Mouse (Mus musculus): ENCODE measurements at regions not wholly inside any gene's neighbourhood (a gene's known extent, or its start where the extent isn't known, plus 50 kb on each side); places are given as distances from the start of the nearest gene placed in this dataset.
A peak's percentile ranks its signal among the peaks of the same experiment; 100 is the strongest.

DNA sequence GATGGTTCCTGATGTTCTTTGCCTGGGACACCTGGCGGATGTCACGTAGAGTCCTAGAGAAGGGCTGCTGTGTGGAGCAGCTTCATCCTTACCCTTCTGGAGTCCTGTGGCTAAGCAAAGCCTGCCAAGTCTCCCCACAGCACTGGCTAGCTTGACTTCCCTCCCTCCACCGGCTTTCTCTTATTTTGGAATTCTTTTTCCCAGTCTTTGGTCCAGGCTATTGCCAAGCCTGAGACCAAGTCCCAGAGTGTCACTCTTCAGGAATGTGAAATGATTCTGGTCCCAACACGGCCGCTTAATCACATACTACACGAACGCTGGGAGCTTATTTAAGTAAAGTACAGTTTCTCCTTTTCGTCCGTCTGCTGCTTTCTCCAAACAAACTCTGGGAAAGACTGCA is 146.4 kb downstream of the Fndc1 start:
- H3K4me3 ChIP-seq, result no peak overlapping the region
- no peak overlapping the region for H3K9ac ChIP-seq
- no peaks in the 10 kb centered on the region for H3K9me3 ChIP-seq
- H3K4me2 ChIP-seq, result no peak overlapping the region
- H3K27ac ChIP-seq, result no peak overlapping the region
- no peaks in the 10 kb centered on the region for H3K36me3 ChIP-seq
- WGBS, result 64% methylated on average over 9 of the region's 9 CpGs
- peaks cover 4% of the 10 kb centered on the region; the same call in 1 of the 2 replicates for H3K4me1 ChIP-seq
- H3K27me3 ChIP-seq, result no peaks in the 10 kb centered on the region
- no peak for ATAC-seq (ENCODE audit: borderline replicate concordance, extremely low read depth, low FRiP score, low TSS enrichment)

DNA sequence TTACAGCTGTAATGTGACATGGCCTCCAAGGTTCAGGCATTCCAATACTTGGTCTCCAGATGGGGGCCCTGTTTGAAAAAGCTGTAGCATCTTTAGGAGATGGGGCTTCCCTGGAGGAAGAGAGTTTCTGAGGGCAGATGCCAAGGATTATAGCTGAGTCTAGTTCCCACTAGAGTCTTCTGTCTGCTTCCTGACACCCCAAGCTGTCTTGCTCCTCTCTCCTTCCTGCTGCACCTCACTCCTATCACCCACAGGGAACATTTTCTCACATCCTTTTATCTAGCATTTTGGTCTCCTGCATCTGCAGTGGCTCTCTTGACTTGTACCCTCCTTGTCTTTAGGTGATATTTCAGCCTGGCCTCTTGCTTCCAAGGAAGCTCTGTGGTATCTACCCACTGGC is 147.3 kb downstream of the Fndc1 start:
- Histone ChIP-seq H3K4me3 (no peak overlapping the region), H3K27ac (no peak overlapping the region), H3K4me1 (peaks cover 4% of the 10 kb centered on the region; the same call in 1 of the 2 replicates), H3K9me3 (no peaks in the 10 kb centered on the region), H3K27me3 (no peaks in the 10 kb centered on the region), H3K4me2 (no peak overlapping the region), H3K9ac (no peak overlapping the region), H3K36me3 (no peaks in the 10 kb centered on the region)
- no peak for ATAC-seq (ENCODE audit: borderline replicate concordance, extremely low read depth, low FRiP score, low TSS enrichment)

DNA sequence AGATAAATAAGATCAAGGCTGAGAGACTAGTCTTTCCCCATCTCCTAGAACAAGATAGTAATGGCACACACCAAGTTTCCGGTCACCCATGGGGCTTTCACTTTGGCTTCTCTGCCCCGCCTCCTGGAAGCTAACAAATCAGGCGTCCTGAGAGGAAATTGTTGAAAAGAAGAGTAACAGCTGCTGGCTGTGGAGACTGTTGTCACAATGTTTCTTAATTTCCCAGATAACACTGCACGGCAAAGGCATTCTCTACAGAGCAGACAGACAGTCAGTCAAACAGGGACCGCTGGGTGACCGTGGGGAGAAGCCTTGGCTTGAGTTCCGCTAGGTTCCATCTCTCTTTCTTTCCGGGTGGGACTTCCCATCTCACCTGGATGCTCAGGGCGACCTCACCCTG is 148.2 kb downstream of the Fndc1 start:
- peak; percentile 39; the same call in 1 of the 2 replicates for ATAC-seq (ENCODE audit: borderline replicate concordance, extremely low read depth, low FRiP score, low TSS enrichment)
- Histone ChIP-seq H3K4me3 (no peak overlapping the region), H3K4me1 (peaks cover 4% of the 10 kb centered on the region; the same call in 1 of the 2 replicates), H3K27me3 (no peaks in the 10 kb centered on the region), H3K36me3 (no peaks in the 10 kb centered on the region), H3K27ac (no peak overlapping the region), H3K4me2 (no peak overlapping the region), H3K9me3 (no peaks in the 10 kb centered on the region), H3K9ac (no peak overlapping the region)
- 48% methylated on average over 9 of the region's 9 CpGs for WGBS

DNA sequence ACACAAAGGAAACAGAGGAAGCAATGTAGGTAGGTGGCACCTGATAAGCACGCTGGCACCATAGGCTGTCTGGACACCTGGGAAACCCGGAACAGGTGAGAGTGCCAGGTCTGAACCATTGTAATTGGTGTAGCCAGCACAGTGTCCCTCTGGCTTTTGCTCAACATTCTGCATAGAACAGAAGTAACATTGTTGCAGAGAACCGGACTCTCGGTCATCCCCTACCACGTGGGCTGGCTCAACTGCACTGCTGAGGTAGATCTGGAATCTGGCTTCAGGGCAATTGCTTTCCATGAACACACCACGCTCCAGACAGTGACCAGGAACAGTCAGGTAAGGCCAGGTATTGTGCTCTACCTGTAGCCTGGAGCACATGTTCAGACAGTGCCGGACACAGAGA is 149.3 kb downstream of the Fndc1 start:
- H3K9ac ChIP-seq, result no peak overlapping the region
- ATAC-seq (ENCODE audit: borderline replicate concordance, extremely low read depth, low FRiP score, low TSS enrichment), result no peak
- WGBS, result 91% methylated on average over 7 of the region's 7 CpGs
- peaks cover 4% of the 10 kb centered on the region; the same call in 1 of the 2 replicates for H3K4me1 ChIP-seq
- no peaks in the 10 kb centered on the region for H3K9me3 ChIP-seq
- H3K4me2 ChIP-seq, result no peak overlapping the region
- H3K4me3 ChIP-seq, result no peak overlapping the region
- no peak overlapping the region for H3K27ac ChIP-seq
- H3K27me3 ChIP-seq, result no peaks in the 10 kb centered on the region
- no peaks in the 10 kb centered on the region for H3K36me3 ChIP-seq

DNA sequence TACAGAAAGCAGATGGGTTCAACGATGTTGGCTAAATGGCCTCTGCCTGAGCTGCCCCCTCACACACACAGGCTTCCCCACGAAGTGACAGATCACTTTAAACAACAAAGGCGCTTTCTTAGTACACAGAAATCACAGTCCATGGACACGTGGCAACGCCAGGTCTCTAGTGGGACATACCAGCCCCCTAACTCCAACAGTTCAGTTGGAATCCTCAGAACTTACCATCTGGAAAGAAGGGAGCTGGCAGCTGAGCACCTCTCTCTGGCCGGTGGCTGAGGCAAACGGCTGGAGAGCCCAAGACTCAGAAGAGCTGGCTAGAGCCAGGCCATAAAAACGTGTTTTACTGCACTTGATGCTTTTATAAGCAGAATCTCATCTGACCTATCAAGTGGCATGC is 149.8 kb downstream of the Fndc1 start:
- H3K4me3 ChIP-seq, result no peak overlapping the region
- no peaks in the 10 kb centered on the region for H3K36me3 ChIP-seq
- WGBS, result 70% methylated on average over 8 of the region's 8 CpGs
- no peak overlapping the region for H3K27ac ChIP-seq
- H3K9me3 ChIP-seq, result no peaks in the 10 kb centered on the region
- no peaks in the 10 kb centered on the region for H3K27me3 ChIP-seq
- peaks cover 4% of the 10 kb centered on the region; the same call in 1 of the 2 replicates for H3K4me1 ChIP-seq
- H3K9ac ChIP-seq, result no peak overlapping the region
- no peak for ATAC-seq (ENCODE audit: borderline replicate concordance, extremely low read depth, low FRiP score, low TSS enrichment)
- H3K4me2 ChIP-seq, result no peak overlapping the region

DNA sequence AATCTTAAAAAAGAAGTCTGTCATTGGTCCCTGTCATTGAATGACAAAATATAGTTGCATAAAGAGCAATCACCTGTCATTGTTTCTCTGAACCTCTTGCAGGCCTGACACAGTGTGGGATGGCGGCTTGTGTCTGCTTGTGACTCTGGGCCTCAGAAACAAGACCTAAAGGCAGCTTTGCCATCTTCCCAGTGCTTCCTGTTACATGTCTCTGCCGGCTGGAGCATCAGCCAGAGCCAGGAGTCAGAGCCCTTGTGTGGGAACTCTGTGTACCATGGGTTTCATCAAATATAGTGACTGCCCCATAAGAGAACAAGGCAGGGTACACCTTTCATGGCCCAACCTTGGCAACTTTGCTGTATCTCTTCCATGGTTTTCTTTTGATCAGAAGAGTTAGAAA is 150.3 kb downstream of the Fndc1 start:
- Histone ChIP-seq H3K36me3 (no peaks in the 10 kb centered on the region), H3K9ac (no peak overlapping the region), H3K4me1 (peaks cover 4% of the 10 kb centered on the region; the same call in 1 of the 2 replicates), H3K27ac (no peak overlapping the region), H3K4me2 (no peak overlapping the region), H3K9me3 (no peaks in the 10 kb centered on the region), H3K4me3 (no peak overlapping the region), H3K27me3 (no peaks in the 10 kb centered on the region)
- WGBS, result 86% methylated on average over 2 of the region's 2 CpGs
- ATAC-seq (ENCODE audit: borderline replicate concordance, extremely low read depth, low FRiP score, low TSS enrichment), result no peak

DNA sequence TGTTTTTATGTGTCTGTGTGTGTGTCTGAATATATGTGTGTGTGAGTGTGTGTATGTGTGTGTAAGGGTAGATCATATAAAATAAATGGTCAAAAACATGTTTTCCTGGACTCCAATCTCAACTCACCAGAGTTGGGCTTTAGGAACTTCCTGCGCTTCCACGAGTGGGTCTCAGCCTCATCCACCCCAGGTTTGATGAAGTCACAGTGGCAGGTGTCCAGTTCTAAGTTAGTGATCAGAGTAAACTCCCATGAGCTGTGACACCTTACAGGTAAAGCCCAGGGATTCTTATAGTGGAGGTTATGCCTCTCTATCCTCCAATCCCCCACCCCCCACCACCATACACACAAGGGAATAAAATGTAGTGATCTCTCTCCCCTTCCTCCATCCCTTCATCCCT is 152.6 kb downstream of the Fndc1 start:
- Histone ChIP-seq H3K27me3 (no peaks in the 10 kb centered on the region), H3K36me3 (no peaks in the 10 kb centered on the region), H3K4me2 (no peak overlapping the region), H3K4me1 (peaks cover 4% of the 10 kb centered on the region; the same call in 1 of the 2 replicates), H3K4me3 (no peak overlapping the region), H3K9me3 (no peaks in the 10 kb centered on the region), H3K27ac (no peak overlapping the region), H3K9ac (no peak overlapping the region)
- WGBS, result 97% methylated on average over 2 of the region's 2 CpGs
- ATAC-seq (ENCODE audit: borderline replicate concordance, extremely low read depth, low FRiP score, low TSS enrichment), result no peak

DNA sequence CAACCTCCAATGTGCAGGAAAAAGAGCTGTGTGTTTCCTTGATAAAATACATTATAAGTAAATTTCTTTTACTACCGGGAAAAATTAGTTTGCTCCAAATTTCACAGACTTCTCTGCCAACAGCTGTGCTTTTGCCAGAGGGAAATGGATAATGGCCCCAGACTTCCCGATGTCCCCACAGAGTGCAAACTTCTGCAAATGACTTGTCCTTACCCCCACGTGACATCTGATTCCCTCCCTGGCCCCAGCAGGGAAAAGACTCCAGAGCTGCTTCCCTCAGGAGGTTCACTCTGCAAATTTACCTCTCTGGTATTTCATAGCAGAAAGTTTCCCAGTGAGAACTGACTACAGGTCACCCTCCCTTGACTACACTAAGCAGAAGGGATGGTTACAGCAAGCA is 159.3 kb downstream of the Fndc1 start:
- Histone ChIP-seq H3K4me3 (no peak overlapping the region), H3K4me1 (peaks cover 18% of the 10 kb centered on the region), H3K36me3 (no peaks in the 10 kb centered on the region), H3K4me2 (no peak overlapping the region), H3K27ac (no peak overlapping the region), H3K9ac (no peak overlapping the region), H3K9me3 (no peaks in the 10 kb centered on the region), H3K27me3 (no peaks in the 10 kb centered on the region)
- WGBS, result 23% methylated on average over 3 of the region's 3 CpGs
- ATAC-seq (ENCODE audit: borderline replicate concordance, extremely low read depth, low FRiP score, low TSS enrichment), result no peak

DNA sequence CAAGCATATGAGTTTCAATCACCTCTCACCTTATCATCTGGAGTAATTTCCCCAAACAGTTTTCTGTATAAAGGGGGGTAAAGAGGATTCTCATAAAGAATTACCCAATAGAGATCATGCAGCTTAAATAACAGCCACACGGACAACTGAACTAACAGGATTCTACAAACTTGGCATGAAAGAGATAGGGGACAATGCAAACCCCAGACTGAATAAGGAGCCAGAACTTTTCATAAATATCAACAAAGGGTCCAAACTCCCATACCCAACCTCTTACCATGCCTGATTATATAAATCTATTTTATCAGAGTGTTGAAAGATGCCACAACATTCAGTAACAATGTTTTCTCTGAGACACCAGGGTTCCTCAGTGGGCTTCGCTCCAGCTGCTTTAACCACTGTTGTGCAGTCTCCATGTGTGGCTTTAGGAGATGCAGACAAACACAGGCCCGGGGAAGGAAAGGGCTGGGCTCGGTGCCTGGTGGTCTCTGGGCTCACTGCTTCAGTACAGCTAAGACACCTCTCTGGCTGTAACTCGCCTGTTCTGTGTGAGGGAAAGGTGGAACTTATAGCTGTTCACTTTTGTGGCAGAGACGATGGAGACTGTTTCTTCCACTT is 160.2 kb downstream of the Fndc1 start:
- peak; percentile 65; the same call in 1 of the 2 replicates for ATAC-seq (ENCODE audit: borderline replicate concordance, extremely low read depth, low FRiP score, low TSS enrichment)
- WGBS, result 51% methylated on average over 6 of the region's 6 CpGs

DNA sequence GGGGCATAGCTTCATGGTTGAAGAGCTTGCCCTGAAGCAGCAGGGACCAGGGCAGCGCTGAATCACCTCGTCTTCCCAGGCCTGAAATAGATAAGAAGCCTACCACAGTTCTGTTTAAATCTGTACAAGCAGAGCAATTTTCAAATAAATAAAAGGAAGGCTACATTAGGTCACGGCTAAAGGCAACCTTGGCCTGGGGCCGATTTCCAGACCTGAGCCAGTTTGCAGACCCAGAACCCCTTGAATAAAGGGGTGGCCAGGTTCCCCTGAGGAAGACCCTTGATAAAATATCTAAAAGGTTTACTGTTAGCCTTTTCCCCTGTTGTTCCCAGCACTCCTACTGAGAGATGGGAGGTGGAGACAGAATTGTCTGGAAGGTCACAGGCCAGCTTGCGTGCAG is 160.9 kb downstream of the Fndc1 start:
- WGBS, result 49% methylated on average over 5 of the region's 5 CpGs

More for the DNA sequence above, 160.2 kb downstream of the Fndc1 start:
- H3K36me3 ChIP-seq, result no peaks in the 10 kb centered on the region
- H3K4me2 ChIP-seq, result no peak overlapping the region
- H3K4me1 ChIP-seq, result peaks cover 18% of the 10 kb centered on the region
- no peak overlapping the region for H3K9ac ChIP-seq
- H3K9me3 ChIP-seq, result no peaks in the 10 kb centered on the region
- H3K27me3 ChIP-seq, result no peaks in the 10 kb centered on the region
- no peak overlapping the region for H3K4me3 ChIP-seq
- H3K27ac ChIP-seq, result peak overlapping the region; percentile 32; the same call in 1 of the 2 replicates

DNA sequence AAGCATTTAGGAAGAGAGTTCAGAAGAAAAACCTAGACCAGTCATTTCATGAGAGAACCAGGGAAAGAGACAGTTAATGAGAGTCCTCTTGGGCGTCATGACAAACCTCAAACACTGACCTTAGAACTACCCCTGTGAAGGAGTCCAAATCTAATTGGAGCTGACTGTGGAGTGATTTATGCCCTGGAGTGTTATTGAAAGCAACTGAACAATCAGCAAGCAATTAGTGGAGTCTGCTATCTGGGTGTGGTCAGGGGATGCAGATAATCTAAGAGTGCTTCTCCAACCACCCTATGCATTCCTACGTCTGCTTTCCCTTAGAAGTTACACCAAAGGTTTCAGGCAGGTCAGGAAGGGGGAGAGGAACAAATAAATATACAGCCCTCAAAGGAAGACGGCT is 161.4 kb downstream of the Fndc1 start:
- Histone ChIP-seq H3K4me1 (peaks cover 18% of the 10 kb centered on the region), H3K27ac (peak overlapping the region; percentile 32; the same call in 1 of the 2 replicates), H3K27me3 (no peaks in the 10 kb centered on the region), H3K36me3 (no peaks in the 10 kb centered on the region), H3K9ac (no peak overlapping the region), H3K4me2 (no peak overlapping the region), H3K9me3 (no peaks in the 10 kb centered on the region), H3K4me3 (no peak overlapping the region)
- no peak for ATAC-seq (ENCODE audit: borderline replicate concordance, extremely low read depth, low FRiP score, low TSS enrichment)
- 34% methylated on average over 3 of the region's 3 CpGs for WGBS

More for the DNA sequence above, 160.9 kb downstream of the Fndc1 start:
- Histone ChIP-seq H3K4me1 (peaks cover 18% of the 10 kb centered on the region), H3K9me3 (no peaks in the 10 kb centered on the region), H3K9ac (no peak overlapping the region), H3K27ac (peak overlapping the region; percentile 32; the same call in 1 of the 2 replicates), H3K4me3 (no peak overlapping the region), H3K4me2 (no peak overlapping the region), H3K36me3 (no peaks in the 10 kb centered on the region), H3K27me3 (no peaks in the 10 kb centered on the region)
- ATAC-seq (ENCODE audit: borderline replicate concordance, extremely low read depth, low FRiP score, low TSS enrichment), result no peak

DNA sequence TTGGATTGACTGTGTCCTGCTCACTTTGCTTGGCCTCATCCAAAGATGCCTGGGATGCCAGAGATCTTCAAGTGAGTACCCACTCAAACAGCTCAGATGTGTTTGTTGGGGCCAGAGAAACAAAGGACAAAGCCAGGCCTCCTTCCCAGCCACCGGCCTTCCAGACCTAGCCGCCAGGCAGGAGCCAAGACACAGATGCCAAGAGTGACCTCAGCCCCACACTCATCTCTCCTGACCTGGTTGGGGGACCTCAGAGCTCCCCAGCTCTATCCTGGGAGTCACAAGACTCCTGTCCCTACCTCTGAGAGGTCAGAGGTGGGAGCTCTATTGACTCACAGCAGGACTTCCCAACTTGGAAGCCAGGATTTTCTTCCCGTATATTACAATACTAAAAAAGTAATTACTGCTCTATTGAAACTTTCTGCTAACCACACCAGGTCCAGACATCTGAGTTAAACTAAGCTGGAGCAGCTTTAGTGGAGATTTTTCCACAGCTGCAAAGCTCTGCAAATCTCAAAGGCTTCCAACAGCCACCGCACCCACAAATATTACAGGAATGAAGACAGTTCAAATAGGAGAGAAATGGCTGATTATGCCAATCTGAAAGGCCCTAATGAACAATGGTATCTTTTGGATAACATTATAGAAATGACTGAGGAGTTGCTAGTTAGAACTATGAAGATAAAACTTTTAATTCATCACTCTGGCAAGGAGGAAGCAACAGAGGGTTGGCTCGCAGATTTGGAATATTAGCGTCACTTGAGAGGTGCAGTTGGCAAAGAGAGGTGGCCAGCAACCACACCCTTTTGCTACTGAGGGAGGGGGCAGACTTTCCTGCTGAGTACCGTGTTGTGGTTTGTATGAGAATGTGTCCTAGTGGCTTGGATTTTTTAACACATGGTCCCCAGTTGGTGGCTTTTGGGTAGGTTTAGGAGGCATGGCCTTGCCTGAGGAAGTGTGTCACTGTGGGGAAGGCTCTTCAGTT is 162.9 kb downstream of the Fndc1 start:
- Histone ChIP-seq H3K4me3 (no peak overlapping the region), H3K4me1 (peaks cover 18% of the 10 kb centered on the region), H3K9ac (no peak overlapping the region), H3K9me3 (no peaks in the 10 kb centered on the region), H3K27me3 (no peaks in the 10 kb centered on the region), H3K36me3 (no peaks in the 10 kb centered on the region), H3K27ac (no peak overlapping the region), H3K4me2 (no peak overlapping the region)
- 82% methylated on average over 7 of the region's 7 CpGs for WGBS
- no peak for ATAC-seq (ENCODE audit: borderline replicate concordance, extremely low read depth, low FRiP score, low TSS enrichment)
